Mouse (Mus musculus): ENCODE measurements around the gene Gdpgp1.

The Gdpgp1 gene

GRCm38 (mm10) chr7:80246859-80247258 lies 14.2 kb downstream of the Gdpgp1 start:
- TF ChIP-seq POU5F1 (IDR thresholded peaks at IDR 0.05; ENCODE audit: borderline replicate concordance, low read length) (no peak), CTCF (conservative IDR thresholded peaks at IDR 0.05; ENCODE audit: low read length) (no peak)

GRCm38 (mm10) chr7:80252437-80252836 lies 19.8 kb downstream of the Gdpgp1 start:
- no peak overlapping the region for H3K4me3 ChIP-seq (replicated peaks; ENCODE audit: low read length)
- no peak for TF ChIP-seq POU5F1 (IDR thresholded peaks at IDR 0.05; ENCODE audit: borderline replicate concordance, low read length)
- TF ChIP-seq CTCF (conservative IDR thresholded peaks at IDR 0.05; ENCODE audit: low read length) = no peak
- no peak for TF ChIP-seq NANOG (IDR thresholded peaks at IDR 0.05; ENCODE audit: borderline replicate concordance, low read length)
- peaks cover 43% of the 10 kb centered on the region for H3K4me1 ChIP-seq (replicated peaks; ENCODE audit: low read depth, low read length)
- H3K27me3 ChIP-seq (ENCODE audit: insufficient read depth, low read length) = no peaks in the 10 kb centered on the region
- H3K36me3 ChIP-seq (ENCODE audit: insufficient read depth, low read length) = no peaks in the 10 kb centered on the region
- no peaks in the 10 kb centered on the region for H3K9me3 ChIP-seq (ENCODE audit: low read length)

More at GRCm38 (mm10) chr7:80246859-80247258, 14.2 kb downstream of the Gdpgp1 start:
- Histone ChIP-seq H3K9me3 (ENCODE audit: low read length) (no peaks in the 10 kb centered on the region), H3K36me3 (ENCODE audit: insufficient read depth, low read length) (no peaks in the 10 kb centered on the region), H3K4me3 (replicated peaks; ENCODE audit: low read length) (peak overlapping the region; percentile 84), H3K27me3 (ENCODE audit: insufficient read depth, low read length) (no peaks in the 10 kb centered on the region; the same call in 1 of the 2 replicates), H3K4me1 (replicated peaks; ENCODE audit: low read depth, low read length) (peaks cover 47% of the 10 kb centered on the region)

- Histone ChIP-seq H3K36me3 (ENCODE audit: insufficient read depth, low read length) (no peaks in the 10 kb centered on the region), H3K4me3 (replicated peaks; ENCODE audit: low read length) (no peak overlapping the region)
- TF ChIP-seq CTCF (conservative IDR thresholded peaks at IDR 0.05; ENCODE audit: low read length) = no peak
- no peak for TF ChIP-seq NANOG (IDR thresholded peaks at IDR 0.05; ENCODE audit: borderline replicate concordance, low read length)
- TF ChIP-seq POU5F1 (IDR thresholded peaks at IDR 0.05; ENCODE audit: borderline replicate concordance, low read length) = no peak
Observed at GRCm38 (mm10) chr7:80252886-80253285, 20.2 kb downstream of the Gdpgp1 start.

GRCm38 (mm10) chr7:80255981-80256380 lies 23.3 kb downstream of the Gdpgp1 start:
- no peak overlapping the region for H3K4me3 ChIP-seq (replicated peaks; ENCODE audit: low read length)
- H3K4me1 ChIP-seq (replicated peaks; ENCODE audit: low read depth, low read length) = peaks cover 51% of the 10 kb centered on the region
- H3K36me3 ChIP-seq (ENCODE audit: insufficient read depth, low read length) = no peaks in the 10 kb centered on the region
- TF ChIP-seq POU5F1 (IDR thresholded peaks at IDR 0.05; ENCODE audit: borderline replicate concordance, low read length) (no peak), CTCF (conservative IDR thresholded peaks at IDR 0.05; ENCODE audit: low read length) (no peak; the same call in 1 of the 2 replicates), NANOG (IDR thresholded peaks at IDR 0.05; ENCODE audit: borderline replicate concordance, low read length) (no peak)
- no peaks in the 10 kb centered on the region for H3K27me3 ChIP-seq (ENCODE audit: insufficient read depth, low read length)
- no peaks in the 10 kb centered on the region for H3K9me3 ChIP-seq (ENCODE audit: low read length)

More at GRCm38 (mm10) chr7:80252886-80253285, 20.2 kb downstream of the Gdpgp1 start:
- H3K27me3 ChIP-seq (ENCODE audit: insufficient read depth, low read length) = no peaks in the 10 kb centered on the region
- peaks cover 43% of the 10 kb centered on the region for H3K4me1 ChIP-seq (replicated peaks; ENCODE audit: low read depth, low read length)
- no peaks in the 10 kb centered on the region for H3K9me3 ChIP-seq (ENCODE audit: low read length)

GRCm38 (mm10) chr7:80257706-80258105 lies 25.0 kb downstream of the Gdpgp1 start:
- TF ChIP-seq NANOG (IDR thresholded peaks at IDR 0.05; ENCODE audit: borderline replicate concordance, low read length) (no peak), CTCF (conservative IDR thresholded peaks at IDR 0.05; ENCODE audit: low read length) (no peak), POU5F1 (IDR thresholded peaks at IDR 0.05; ENCODE audit: borderline replicate concordance, low read length) (no peak)
- Histone ChIP-seq H3K4me3 (replicated peaks; ENCODE audit: low read length) (peak overlapping the region; percentile 37; the same call in 1 of the 2 replicates), H3K36me3 (ENCODE audit: insufficient read depth, low read length) (no peaks in the 10 kb centered on the region), H3K27me3 (ENCODE audit: insufficient read depth, low read length) (no peaks in the 10 kb centered on the region), H3K4me1 (replicated peaks; ENCODE audit: low read depth, low read length) (peaks cover 50% of the 10 kb centered on the region), H3K9me3 (ENCODE audit: low read length) (no peaks in the 10 kb centered on the region)

GRCm38 (mm10) chr7:80260625-80261371 lies 28.1 kb downstream of the Gdpgp1 start, which contains the start of gene Ngrn:
TSS of gene Ngrn (plus strand) at chr7:80261215.
- peak within 1 kb of the TSS; percentile 94 for H3K4me3 ChIP-seq (replicated peaks; ENCODE audit: low read length)
- no peaks in the 10 kb centered on the region for H3K9me3 ChIP-seq (ENCODE audit: low read length)
- peaks cover 29% of the 10 kb centered on the region for H3K36me3 ChIP-seq (ENCODE audit: insufficient read depth, low read length)
- no peak for TF ChIP-seq POU5F1 (IDR thresholded peaks at IDR 0.05; ENCODE audit: borderline replicate concordance, low read length)
- TF ChIP-seq CTCF (conservative IDR thresholded peaks at IDR 0.05; ENCODE audit: low read length) = no peak
- no peak for TF ChIP-seq NANOG (IDR thresholded peaks at IDR 0.05; ENCODE audit: borderline replicate concordance, low read length)
- H3K4me1 ChIP-seq (replicated peaks; ENCODE audit: low read depth, low read length) = peaks cover 67% of the 10 kb centered on the region
- no peaks in the 10 kb centered on the region for H3K27me3 ChIP-seq (ENCODE audit: insufficient read depth, low read length)

- Histone ChIP-seq H3K27me3 (ENCODE audit: insufficient read depth, low read length) (no peaks in the 10 kb centered on the region), H3K4me1 (replicated peaks; ENCODE audit: low read depth, low read length) (peaks cover 63% of the 10 kb centered on the region), H3K36me3 (ENCODE audit: insufficient read depth, low read length) (peaks cover 36% of the 10 kb centered on the region), H3K4me3 (replicated peaks; ENCODE audit: low read length) (peak overlapping the region; percentile 94), H3K9me3 (ENCODE audit: low read length) (no peaks in the 10 kb centered on the region)
- no peak for TF ChIP-seq NANOG (IDR thresholded peaks at IDR 0.05; ENCODE audit: borderline replicate concordance, low read length)
- no peak for TF ChIP-seq CTCF (conservative IDR thresholded peaks at IDR 0.05; ENCODE audit: low read length)
Observed at GRCm38 (mm10) chr7:80261372-80261990, 28.8 kb downstream of the Gdpgp1 start.

GRCm38 (mm10) chr7:80264606-80265005 lies 31.9 kb downstream of the Gdpgp1 start:
- TF ChIP-seq NANOG (IDR thresholded peaks at IDR 0.05; ENCODE audit: borderline replicate concordance, low read length) = no peak
- no peak for TF ChIP-seq POU5F1 (IDR thresholded peaks at IDR 0.05; ENCODE audit: borderline replicate concordance, low read length)
- no peak for TF ChIP-seq CTCF (conservative IDR thresholded peaks at IDR 0.05; ENCODE audit: low read length)
- H3K27me3 ChIP-seq (ENCODE audit: insufficient read depth, low read length) = no peaks in the 10 kb centered on the region
- H3K4me3 ChIP-seq (replicated peaks; ENCODE audit: low read length) = no peak overlapping the region
- H3K36me3 ChIP-seq (ENCODE audit: insufficient read depth, low read length) = peaks cover 50% of the 10 kb centered on the region
- H3K4me1 ChIP-seq (replicated peaks; ENCODE audit: low read depth, low read length) = peaks cover 52% of the 10 kb centered on the region
- no peaks in the 10 kb centered on the region for H3K9me3 ChIP-seq (ENCODE audit: low read length)

Measured in E14TG2a.4 (cell line).